Comparison of ENCODE assay signal across 10 mouse cellular contexts in genomic region chr6:103296015-103296414, GRCm38 (mm10).
A peak's percentile ranks its signal among the peaks of the same experiment; 100 is the strongest.
DNase-seq lines count a peak whose midpoint lies in the region; ATAC-seq and TF ChIP-seq lines count a peak whose summit lies in the region.
"Had no signal": no experiment of that assay in that cellular context is flagged by ENCODE, and none has a peak within 500 bp of the region (broad histone marks: within the 10 kb centered on the region; RNA-seq: fewer than 3 reads in every experiment).

No protein-coding gene starts in this region.

- no peak overlapping the region for H3K4me3 ChIP-seq in liver, adult 2 months (ENCODE audit: insufficient read depth, low read depth, low read length)
- no peak overlapping the region for H3K4me3 ChIP-seq in liver, embryonic 11.5 days (ENCODE audit: low read depth, low read length)
- no peak overlapping the region for H3K4me3 ChIP-seq in CH12.LX (replicated peaks in 1 of 3; ENCODE audit: low read depth in 2 of 3, low read length in 2 of 3, poor library complexity in 1 of 3)
- H3K4me3 ChIP-seq: limb, embryonic 12.5 days; myocyte had no signal

- peak; percentile 29; the same call in 1 of the 2 replicates for TF ChIP-seq CTCF in liver, adult 2 months (IDR thresholded peaks at IDR 0.05; ENCODE audit: low read depth, low read length)
- TF ChIP-seq CTCF in CH12.LX (conservative IDR thresholded peaks at IDR 0.05 in 1 of 2, IDR thresholded peaks at IDR 0.05 in 1 of 2; ENCODE audit: low read depth in 2 of 2, low read length in 2 of 2): no peak

- TF ChIP-seq RAD21 in CH12.LX (IDR thresholded peaks at IDR 0.05; ENCODE audit: low read depth, low read length): no peak

- intact Hi-C loops in left cerebral cortex, postnatal 4 days (cut with DNase I): no loop called here

- no peaks in the 10 kb centered on the region for H3K9me3 ChIP-seq in liver, embryonic 11.5 days (ENCODE audit: control insufficient read depth, low read length)
- H3K9me3 ChIP-seq in CH12.LX (replicated peaks; ENCODE audit: low read length): peaks cover 23% of the 10 kb centered on the region
- H3K9me3 ChIP-seq: limb, embryonic 12.5 days had no signal

- dilution Hi-C loops in CH12.LX (cut with MboI; ENCODE audit: extremely low pct_ligation_motif_present, extremely low pct_unique_long_range_greater_than_20kb, low sequenced_read_pairs): no loop called here

- no peak overlapping the region for H3K27ac ChIP-seq in liver, adult 2 months (replicated peaks; ENCODE audit: insufficient read depth, low read depth, low read length)
- no peak overlapping the region for H3K27ac ChIP-seq in liver, embryonic 11.5 days (ENCODE audit: low read depth, low read length)
- no peak overlapping the region for H3K27ac ChIP-seq in CH12.LX (ENCODE audit: insufficient read depth, low read depth)
- H3K27ac ChIP-seq: limb, embryonic 12.5 days had no signal

- no peaks in the 10 kb centered on the region for H3K4me1 ChIP-seq in liver, adult 2 months (ENCODE audit: control insufficient read depth, insufficient read depth, low read length)
- no peaks in the 10 kb centered on the region for H3K4me1 ChIP-seq in liver, embryonic 11.5 days (replicated peaks; ENCODE audit: control insufficient read depth, insufficient read depth, low read length)
- H3K4me1 ChIP-seq in CH12.LX (ENCODE audit: control insufficient read depth in 1 of 2, insufficient read depth in 2 of 2): no peaks in the 10 kb centered on the region
- H3K4me1 ChIP-seq: limb, embryonic 12.5 days had no signal

- in situ Hi-C loops in CH12.LX (cut with MboI; ENCODE audit: low pct_ligation_motif_present, low pct_unique_long_range_greater_than_20kb, low sequenced_read_pairs): no loop called here

- no peak for TF ChIP-seq EP300 in CH12.LX (IDR thresholded peaks at IDR 0.05; ENCODE audit: low read length)

- H3K27me3 ChIP-seq in liver, adult 2 months (ENCODE audit: control insufficient read depth, insufficient read depth, low read length): no peaks in the 10 kb centered on the region
- no peaks in the 10 kb centered on the region for H3K27me3 ChIP-seq in liver, embryonic 11.5 days (replicated peaks; ENCODE audit: control insufficient read depth, insufficient read depth, low read length)
- no peaks in the 10 kb centered on the region for H3K27me3 ChIP-seq in CH12.LX (replicated peaks)
- H3K27me3 ChIP-seq: limb, embryonic 12.5 days had no signal

- no peak for ATAC-seq in liver, embryonic 11.5 days (replicated peaks; ENCODE audit: low FRiP score)
- no peak for ATAC-seq in inflammation-experienced regulatory T-cells, adult 6 months

- WGBS in liver, adult 2 months: 84% methylated on average over 6 of the region's 6 CpGs
- WGBS in liver, embryonic 11.5 days: 64% methylated on average over 6 of the region's 6 CpGs

- DNase-seq in liver, adult 2 months (ENCODE audit: extremely low read depth, low read depth, low spot score): peak; percentile 32
- DNase-seq in liver, embryonic 11.5 days (ENCODE audit: low spot score): no peak
- peak; percentile 2 for DNase-seq in CH12.LX (ENCODE audit: extremely low read depth)
- peak; percentile 22 for DNase-seq in T-cell, adult 2 months (ENCODE audit: low spot score)
- DNase-seq in naive thymus-derived CD4-positive, alpha-beta T cell, adult 2 months (ENCODE audit: low read depth): peak; percentile 75
- no peak for DNase-seq in left cerebral cortex, postnatal 4 days
- DNase-seq: cerebellum, adult 2 months had no signal

- TF ChIP-seq POLR2A in liver, adult 2 months (IDR thresholded peaks at IDR 0.05; ENCODE audit: extremely low read depth, insufficient read depth, low read length): no peak
- TF ChIP-seq POLR2A in CH12.LX (IDR thresholded peaks at IDR 0.05; ENCODE audit: low read depth, low read length): no peak

- H3K9ac ChIP-seq in liver, adult 2 months (ENCODE audit: low read depth, low read length): no peak overlapping the region
- H3K9ac ChIP-seq in liver, embryonic 11.5 days (ENCODE audit: low read depth, low read length): no peak overlapping the region
- H3K9ac ChIP-seq in CH12.LX (ENCODE audit: insufficient read depth, low read depth): no peak overlapping the region
- H3K9ac ChIP-seq: limb, embryonic 12.5 days had no signal

- no peaks in the 10 kb centered on the region for H3K79me2 ChIP-seq in liver, adult 2 months (ENCODE audit: control insufficient read depth, insufficient read depth, low read length)
- H3K79me2 ChIP-seq in CH12.LX (replicated peaks; ENCODE audit: control insufficient read depth, extremely low read depth, insufficient read depth, poor library complexity, severe bottlenecking): no peaks in the 10 kb centered on the region

- no peak overlapping the region for H3K4me2 ChIP-seq in liver, embryonic 11.5 days
- H3K4me2 ChIP-seq in CH12.LX (ENCODE audit: insufficient read depth, low read depth, poor library complexity, severe bottlenecking): no peak overlapping the region
- H3K4me2 ChIP-seq: limb, embryonic 12.5 days had no signal

- H3K36me3 ChIP-seq in liver, adult 2 months (ENCODE audit: control insufficient read depth, insufficient read depth, low read length): no peaks in the 10 kb centered on the region
- H3K36me3 ChIP-seq in liver, embryonic 11.5 days (ENCODE audit: control insufficient read depth, insufficient read depth, low read length): no peaks in the 10 kb centered on the region
- H3K36me3 ChIP-seq in CH12.LX (replicated peaks in 1 of 2; ENCODE audit: control insufficient read depth in 1 of 2, insufficient read depth in 1 of 2, low read length in 1 of 2): no peaks in the 10 kb centered on the region
- H3K36me3 ChIP-seq: limb, embryonic 12.5 days had no signal

TF ChIP-seq in CH12.LX, 34 proteins besides CTCF, POLR2A, EP300 and RAD21:
- TF ChIP-seq HCFC1 (IDR thresholded peaks at IDR 0.05; ENCODE audit: low read depth, low read length) (no peak), GABPA (IDR thresholded peaks at IDR 0.05; ENCODE audit: insufficient replicate concordance, low read depth, low read length) (no peak), MYC (IDR thresholded peaks at IDR 0.05; ENCODE audit: low read depth, low read length) (no peak), BHLHE40 (IDR thresholded peaks at IDR 0.05; ENCODE audit: low read depth, low read length) (no peak), ZKSCAN1 (IDR thresholded peaks at IDR 0.05; ENCODE audit: borderline replicate concordance, low read depth, low read length) (no peak), JUND (conservative IDR thresholded peaks at IDR 0.05; ENCODE audit: low read depth, low read length) (no peak), TBP (conservative IDR thresholded peaks at IDR 0.05; ENCODE audit: low read depth, low read length) (no peak)
TF ChIP-seq in CH12.LX: peak in this region for 0.

Comparison
In these comparisons a context has a peak if more than half of its experiments do, and no peak if none do; other contexts are left out.
1. DNase-seq: peak in liver, adult 2 months (single experiment), CH12.LX (single experiment), T-cell, adult 2 months (single experiment) and naive thymus-derived CD4-positive, alpha-beta T cell, adult 2 months (single experiment); none in liver, embryonic 11.5 days (single experiment) and left cerebral cortex, postnatal 4 days (single experiment).